Mouse (Mus musculus) liver, adult (tissue): ENCODE results near the gene Prr13.

Experiments used
- GATA4 ChIP-seq: IDR thresholded peaks from 2 replicates; pipeline ENCODE4 v1.6.1; 2014; ENCODE audit warnings: mild to moderate bottlenecking, low read length; ENCODE audit not compliant: insufficient replicate concordance

The Prr13 gene

DNA sequence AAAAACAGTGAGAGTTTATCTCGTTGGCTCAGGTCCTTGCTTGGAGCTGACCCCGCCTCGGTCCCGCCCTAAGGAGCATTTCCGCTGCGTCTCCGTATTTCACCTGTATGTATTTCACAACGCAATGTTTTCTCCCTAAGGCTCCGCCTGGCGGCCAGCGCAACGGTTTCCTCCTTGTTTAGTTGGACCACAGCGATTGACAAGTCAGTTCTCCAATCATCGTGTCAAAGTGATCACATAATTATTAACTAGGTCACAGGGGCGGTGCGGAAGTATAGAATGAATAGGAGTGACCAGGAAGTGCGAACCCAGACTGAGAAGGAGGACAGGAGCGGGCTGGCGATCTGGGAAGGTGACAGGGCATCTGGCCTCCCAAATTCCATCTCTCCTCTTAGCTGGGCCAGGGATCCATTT lies at the start of gene Prr13:
TSS of gene Prr13 (plus strand) at position 125 of the 414 bp plus-strand sequence.
- TF ChIP-seq GATA4 = no peak

DNA sequence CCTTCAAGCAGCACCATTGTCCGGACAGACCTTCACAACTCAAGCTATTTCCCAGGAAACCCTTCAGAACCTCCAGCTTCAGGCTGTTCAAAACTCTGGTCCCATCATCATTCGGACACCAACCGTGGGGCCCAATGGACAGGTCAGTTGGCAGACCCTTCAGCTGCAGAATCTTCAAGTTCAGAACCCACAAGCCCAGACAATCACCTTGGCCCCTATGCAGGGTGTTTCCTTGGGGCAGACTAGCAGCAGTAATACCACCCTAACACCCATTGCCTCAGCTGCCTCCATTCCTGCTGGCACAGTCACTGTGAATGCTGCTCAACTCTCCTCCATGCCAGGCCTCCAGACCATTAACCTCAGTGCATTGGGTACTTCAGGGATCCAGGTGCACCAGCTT lies 49.5 kb upstream of the Prr13 start:
- no peak for TF ChIP-seq GATA4

DNA sequence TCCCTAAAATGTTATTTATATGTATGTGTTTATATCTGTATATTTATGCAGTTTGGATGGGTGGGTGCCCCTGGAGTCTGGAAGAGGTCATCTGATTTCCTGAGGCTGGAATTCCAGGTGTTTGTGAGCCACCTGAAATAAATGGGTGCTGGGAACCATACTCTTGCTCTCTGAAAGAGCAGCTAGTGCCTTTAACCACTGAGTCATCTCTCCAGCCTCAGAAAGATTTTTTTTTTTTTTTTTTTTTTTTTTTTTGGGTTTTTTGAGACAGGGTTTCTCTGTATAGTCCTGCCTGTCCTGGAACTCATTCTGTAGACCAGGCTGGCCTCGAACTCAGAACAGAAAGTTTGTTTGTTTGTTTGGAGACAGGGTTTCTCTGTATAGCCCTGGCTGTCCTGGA lies 47.8 kb upstream of the Prr13 start:
- TF ChIP-seq GATA4 = no peak

DNA sequence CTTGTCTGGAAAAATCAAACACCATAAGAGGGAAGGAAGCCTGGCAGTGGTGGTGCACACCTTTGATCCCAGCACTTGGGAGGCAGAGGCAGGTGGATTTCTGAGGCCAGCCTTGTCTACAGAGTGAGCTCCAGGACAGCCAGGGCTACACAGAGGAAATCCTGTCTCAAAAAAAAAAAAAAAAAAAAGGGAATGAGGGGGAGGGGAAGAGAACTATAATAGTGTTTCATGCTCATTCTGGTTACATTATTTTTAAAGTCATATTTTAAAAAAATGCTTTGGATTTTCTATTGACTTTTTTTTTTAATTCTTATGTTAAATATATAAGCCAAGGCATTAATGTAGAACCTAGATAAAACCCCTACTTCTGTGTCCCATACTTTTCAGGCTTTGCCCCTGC lies 45.1 kb upstream of the Prr13 start:
- no peak for TF ChIP-seq GATA4

DNA sequence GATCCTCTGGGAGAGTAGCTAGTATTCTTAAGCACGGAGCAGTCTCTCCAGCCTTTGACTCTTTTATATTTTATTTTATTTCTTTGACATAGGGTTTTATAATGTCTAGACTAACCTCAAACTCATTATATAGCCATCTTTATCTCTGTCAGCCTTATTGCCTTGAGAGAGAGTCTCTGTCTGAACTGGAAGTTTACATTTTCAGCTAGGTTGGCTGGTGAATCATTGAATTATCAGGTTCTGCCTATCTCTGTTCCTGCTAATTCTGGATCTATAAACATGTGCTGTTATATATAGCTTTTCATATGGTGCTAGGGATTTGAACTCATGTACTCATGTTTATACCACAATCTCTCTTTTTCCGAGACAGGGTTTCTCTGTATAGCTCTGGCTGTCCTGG lies 41.3 kb upstream of the Prr13 start:
- TF ChIP-seq GATA4 = no peak

DNA sequence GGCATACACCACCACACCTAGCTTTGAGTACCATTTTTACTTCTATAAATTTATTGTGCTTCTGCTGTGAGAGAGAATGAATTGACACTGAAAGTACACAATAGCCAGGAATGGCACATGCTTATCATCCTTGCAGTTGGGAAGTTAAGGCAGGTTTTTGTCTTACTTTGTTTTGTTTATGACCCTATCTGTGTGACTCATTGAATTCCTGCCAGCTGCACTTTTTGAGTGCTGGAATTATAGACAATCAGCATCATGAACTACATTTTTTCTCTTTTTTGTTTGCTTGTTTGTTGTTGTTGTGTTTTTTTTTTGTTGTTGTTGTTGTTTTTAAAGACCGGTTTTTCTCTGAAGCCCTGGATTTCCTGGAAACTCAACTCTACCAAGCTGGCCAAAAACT lies 37.8 kb upstream of the Prr13 start:
- no peak for TF ChIP-seq GATA4

DNA sequence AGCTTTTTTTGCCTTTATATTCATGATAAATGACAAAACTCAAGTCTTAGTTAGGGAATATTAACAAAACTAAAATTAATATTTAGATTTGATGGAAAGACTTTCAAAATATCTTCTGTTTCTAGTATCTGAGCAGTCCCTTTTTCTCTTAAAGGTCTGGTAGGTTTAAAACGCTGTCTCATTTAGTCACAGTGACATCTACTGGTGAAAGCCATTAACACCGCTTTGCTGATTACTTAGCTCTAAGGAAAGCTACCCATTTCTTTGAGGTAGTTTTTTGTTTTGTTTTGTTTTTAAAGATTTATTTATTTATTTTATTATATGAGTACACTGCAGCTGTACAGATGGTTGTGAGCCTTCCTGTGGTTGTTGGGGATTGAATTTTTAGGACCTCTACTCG lies 37.4 kb upstream of the Prr13 start:
- no peak for TF ChIP-seq GATA4

DNA sequence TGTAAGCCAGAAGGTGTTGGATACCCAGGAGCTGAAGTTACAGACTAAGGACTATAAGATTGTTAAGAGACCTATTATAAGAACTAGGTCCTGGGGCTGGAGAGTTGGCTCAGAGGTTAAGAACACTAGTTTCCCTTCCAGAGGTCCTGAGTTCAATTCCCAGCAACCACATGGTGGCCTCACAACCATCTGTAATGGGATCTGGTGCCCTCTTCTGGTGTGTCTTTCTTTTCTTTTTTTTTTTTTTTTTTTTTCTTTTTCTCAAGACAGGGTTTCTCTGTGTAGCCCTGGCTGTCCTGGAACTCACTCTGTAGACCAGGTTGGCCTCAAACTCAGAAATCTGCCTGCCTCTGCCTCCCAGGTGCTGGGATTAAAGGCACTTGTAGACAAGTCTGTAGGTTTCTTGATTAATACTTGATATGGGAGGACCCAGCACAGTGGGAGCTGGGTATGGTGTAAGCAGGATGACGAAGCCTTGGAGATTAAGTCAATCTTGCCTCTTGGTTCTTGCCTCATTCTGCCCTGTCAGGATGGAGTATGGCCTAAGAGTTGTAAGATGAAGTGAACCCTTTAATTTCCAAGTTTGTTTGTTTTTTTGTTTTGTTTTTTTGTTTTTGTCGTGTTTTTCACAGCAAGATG lies 35.1 kb upstream of the Prr13 start:
- TF ChIP-seq GATA4 = no peak

DNA sequence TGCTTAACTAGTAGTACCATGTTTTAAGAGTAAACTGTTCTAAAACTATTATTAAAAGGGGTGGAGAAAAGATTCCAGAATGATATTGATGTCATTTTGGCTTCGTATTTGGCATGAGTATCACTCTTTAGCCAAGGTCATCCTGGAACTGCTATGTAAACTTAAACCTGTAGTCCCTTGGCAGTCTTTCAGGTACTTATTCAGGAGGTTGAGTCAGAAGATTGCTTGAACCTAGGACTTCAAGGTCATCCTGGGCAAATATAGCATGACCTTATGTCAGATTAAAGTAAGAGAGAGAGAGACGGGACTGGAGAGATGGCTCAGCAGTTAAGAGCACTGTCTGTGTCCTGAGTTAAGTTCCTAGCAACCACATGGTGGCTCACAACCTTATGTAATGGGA lies 34.2 kb upstream of the Prr13 start:
- no peak for TF ChIP-seq GATA4

DNA sequence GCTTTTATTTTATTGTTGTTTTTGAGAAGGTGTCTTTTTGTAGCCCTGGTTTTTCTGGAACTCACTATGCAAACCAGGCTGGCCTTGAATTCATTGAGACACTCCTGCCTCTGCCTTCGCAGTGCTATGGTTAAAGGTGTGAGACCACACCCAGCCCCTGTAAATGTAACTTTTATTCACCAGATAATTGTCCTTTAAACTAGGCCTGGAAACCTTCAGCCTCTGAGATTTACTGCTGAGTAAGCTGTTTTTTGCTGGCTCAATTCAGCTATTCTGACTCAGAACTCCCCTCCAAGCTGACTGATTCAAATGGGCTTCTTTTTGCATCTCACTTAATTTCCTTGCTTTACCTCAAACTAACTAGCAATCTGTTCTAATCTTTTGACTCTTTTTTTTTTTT lies 31.9 kb upstream of the Prr13 start:
- no peak for TF ChIP-seq GATA4

DNA sequence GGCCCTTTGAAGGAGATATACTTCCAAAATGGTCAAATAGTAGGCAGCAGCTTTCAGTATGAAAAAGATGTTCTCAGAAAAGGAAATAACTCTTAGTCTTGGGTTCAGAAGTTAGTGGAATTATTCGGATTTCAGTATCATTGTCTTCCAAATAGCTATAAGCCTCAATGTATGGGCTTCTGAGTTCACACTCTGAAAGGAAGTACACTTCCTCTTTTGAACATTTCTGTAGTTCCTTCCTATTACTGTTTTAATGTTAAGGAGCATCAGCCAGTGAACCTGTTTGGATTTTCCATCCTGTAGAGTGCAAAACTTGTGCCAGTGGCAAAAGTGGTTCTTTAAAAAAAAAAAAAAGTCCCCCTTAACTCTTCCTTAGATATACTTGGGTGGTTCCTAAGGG lies 26.8 kb upstream of the Prr13 start:
- no peak for TF ChIP-seq GATA4

DNA sequence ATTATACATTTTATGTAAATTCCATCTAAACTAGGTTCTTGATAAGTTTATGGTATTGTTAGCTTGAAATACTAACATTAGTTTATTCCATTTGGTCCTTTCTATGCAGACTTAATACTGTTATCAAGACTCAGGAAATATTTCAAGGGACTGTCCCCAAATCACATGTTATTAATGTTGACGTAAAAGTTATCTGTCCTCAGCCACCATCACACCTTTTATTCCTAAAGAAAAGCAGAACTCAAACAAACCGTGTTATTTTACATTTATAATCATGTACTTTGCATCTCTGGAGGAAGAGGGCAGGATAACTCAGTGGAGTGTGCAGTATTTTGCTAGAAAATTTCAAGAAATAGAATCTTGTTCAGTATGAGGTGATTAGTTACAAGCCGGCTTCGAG lies 25.7 kb upstream of the Prr13 start:
- TF ChIP-seq GATA4 = no peak

DNA sequence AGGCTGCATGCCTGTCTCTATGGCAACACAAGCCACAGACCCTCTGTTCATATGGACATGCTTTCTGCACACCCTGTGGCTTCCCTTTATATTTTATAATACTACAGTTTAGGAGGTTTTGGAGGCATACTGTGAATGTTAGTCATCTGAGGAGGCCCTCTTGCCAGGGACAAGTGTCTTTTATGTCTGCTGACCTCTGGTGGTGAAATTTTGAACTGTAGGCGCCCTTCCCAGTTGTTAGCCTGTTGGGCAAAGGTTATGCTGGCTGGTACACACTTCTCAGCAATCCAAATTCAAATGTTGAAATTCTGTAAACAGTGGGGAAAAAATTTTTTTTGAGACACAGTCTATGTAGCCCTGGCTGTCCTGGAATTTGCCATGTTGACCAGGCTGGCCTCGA lies 16.3 kb upstream of the Prr13 start:
- TF ChIP-seq GATA4 = no peak

DNA sequence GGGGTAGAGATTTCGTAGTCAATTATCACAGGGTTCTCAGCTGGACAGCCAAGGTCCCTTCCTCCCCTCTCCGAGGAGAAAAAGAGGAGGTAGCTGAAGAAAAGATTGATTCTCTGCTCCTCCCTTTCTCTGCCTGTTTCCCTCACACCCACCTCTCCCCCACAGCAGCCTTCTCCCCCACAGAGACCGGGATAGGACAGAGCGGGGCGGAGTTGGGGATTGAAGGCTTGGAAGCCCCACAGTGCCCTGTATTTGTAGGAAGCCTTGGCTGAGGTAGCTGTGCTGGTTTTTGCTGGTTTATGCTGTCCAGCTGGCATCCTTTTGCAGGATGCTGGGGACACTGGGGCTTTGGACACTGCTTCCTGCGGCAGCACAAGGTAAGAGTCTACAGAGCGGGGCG lies 13.7 kb upstream of the Prr13 start, which contains the start of gene Amhr2:
TSS of gene Amhr2 (plus strand) at position 222 of the 400 bp plus-strand sequence.
- TF ChIP-seq GATA4 = no peak

DNA sequence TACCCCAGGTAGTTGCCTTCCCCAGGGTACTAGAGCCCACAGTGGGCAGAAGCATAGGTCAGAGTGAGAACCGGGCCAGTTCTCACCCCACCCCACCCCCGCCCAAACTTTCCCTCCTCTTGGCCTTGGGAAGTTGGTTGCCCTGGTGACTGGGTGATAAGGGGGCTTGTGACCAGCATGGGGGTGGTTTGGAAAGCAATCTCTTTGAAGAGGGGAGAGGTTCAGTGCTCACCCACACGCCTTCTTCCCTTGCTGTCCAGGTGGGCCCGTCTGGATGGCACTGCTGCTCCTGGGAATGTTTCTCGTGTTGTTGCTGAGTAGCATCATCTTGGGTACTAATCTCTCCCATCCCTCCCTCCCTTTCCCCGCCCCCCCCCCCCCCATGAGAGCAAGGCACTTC lies 12.4 kb upstream of the Prr13 start:
- no peak for TF ChIP-seq GATA4

DNA sequence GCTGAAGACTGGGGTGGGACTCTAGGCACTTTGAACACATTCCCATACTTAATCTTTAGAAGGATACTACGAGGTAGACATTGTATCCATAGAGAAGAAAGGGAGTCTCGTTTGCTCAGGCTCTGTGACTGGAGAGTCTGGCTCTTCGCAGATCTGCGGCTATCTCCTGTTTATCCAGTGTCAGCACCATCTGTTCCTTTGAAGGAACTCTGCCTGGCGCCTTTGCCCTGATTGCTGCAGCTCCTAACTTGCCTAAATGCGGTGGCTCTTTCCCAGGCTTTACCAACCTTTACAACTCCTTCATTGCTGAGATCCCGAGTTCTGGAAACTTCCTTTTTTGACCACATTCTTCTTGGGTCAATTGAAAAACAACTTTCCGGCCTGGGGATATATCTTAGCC lies 9.5 kb upstream of the Prr13 start:
- TF ChIP-seq GATA4 = no peak

DNA sequence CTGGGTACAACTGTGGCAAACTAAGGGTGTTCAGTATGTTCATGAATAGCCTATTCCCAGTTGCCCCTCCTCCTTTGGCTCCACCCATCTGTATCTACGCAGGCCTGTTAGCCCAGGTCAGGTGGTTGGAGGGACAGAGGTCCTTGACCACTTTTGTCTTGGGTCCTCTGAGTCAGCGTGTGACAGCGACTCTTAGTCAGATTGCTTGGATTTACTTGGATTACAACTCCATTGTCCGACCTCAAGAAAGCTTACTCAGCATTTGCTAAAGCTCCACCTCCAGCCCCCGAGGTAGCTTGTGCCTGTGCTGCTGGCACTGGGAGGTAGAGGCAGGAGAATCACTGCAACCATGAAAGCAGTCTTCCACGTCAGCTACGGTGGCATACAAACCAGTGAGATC lies 7.9 kb upstream of the Prr13 start:
- no peak for TF ChIP-seq GATA4

DNA sequence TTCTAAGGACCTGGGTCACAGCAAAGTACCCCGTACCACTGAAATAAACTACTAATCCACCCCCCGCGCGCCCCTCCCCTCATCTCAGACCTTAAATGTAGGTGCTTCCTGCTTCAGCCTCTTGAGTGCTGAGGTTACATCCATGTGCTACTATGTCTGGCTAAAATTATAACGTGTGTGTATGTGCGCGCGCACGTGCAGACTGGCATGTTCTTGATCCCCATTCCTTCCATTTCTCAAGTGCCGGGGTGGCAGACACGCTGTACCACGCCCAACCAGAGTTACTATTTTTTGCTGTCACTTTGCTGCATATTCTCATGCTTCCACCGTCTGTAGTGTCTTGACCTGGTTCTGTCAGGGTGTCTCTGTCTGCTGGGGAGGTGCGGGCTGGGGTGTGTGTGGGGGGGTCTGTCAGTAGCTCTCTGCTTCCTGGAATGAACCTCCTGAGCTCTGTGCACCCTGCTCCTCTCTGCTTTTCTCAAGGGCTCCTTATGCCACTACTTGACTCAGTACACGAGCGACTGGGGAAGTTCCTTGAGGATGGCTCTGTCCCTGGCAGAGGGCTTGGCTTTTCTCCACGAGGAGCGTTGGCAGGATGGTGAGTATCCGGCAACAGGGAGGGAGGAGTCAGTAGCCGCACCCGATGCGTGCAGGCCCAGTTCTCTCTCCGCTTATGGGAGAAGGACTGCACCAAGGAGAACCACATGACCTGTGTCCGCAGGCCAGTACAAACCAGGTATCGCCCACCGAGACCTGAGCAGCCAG lies 7.0 kb upstream of the Prr13 start:
- TF ChIP-seq GATA4 = no peak

DNA sequence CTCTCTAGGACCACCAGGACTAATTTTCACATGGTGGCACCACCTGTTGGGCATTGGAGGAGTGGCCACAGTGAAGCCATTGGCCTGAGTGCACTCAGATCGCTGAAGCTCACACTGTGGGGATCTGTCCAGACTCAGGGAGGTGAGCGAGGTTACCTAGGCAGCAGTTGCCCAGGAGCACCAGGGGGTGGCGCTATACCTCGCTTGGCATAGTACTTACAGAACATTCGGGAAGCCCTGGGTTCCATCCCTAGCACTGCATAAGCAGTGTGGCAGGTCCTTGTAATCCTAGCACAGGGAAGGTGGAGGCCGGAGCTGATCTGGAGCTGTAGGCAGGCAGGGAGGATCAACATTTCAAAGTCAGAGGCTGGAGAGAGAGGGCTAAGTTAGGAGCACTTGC lies 2.8 kb upstream of the Prr13 start:
- TF ChIP-seq GATA4 = no peak
